14 mouse cellular contexts compared by ENCODE assay signal in the genomic region with DNA sequence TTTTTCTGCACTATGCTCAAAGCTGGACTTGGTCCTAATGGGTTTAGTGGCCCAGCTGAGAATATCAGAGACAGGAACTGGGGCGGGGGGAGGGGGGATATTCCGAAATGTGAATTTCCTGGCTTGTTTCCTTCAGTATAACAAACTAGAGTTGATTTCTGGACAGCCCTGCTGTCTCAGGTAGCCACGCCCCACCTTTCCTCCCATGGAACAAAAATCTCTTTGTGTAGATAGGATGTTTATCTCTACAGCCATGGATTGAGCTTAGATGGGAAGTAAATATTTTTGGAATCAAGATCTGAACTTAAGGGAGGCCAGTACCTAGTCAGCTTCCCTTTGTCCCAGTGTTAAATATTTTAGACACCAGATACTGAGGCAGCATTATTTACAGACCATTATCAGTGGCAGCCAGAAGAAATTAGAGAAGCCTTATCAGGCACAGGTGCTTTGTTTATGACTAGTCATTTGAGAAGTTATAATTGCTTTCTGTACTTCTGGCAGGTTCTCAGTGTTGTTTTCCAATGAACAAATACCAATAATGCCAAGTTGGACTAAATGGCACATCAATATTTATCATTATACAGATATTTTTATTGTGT.
A peak's percentile ranks its signal among the peaks of the same experiment; 100 is the strongest.
DNase-seq lines count a peak whose midpoint lies in the region; ATAC-seq lines count a peak whose summit lies in the region.
"Had no signal": no experiment of that assay in that cellular context is flagged by ENCODE, and none has a peak within 500 bp of the region (broad histone marks: within the 10 kb centered on the region; RNA-seq: fewer than 3 reads in every experiment).

No protein-coding gene starts in this region.

- no peak overlapping the region for H3K27ac ChIP-seq in kidney, embryonic 14.5 days (ENCODE audit: low read depth, low read length)
- H3K27ac ChIP-seq in kidney, embryonic 16.5 days (ENCODE audit: low read length), result no peak overlapping the region
- H3K27ac ChIP-seq: limb, embryonic 12.5 days had no signal

- no peaks in the 10 kb centered on the region for H3K27me3 ChIP-seq in kidney, embryonic 14.5 days (ENCODE audit: control insufficient read depth, insufficient read depth, low read length)
- H3K27me3 ChIP-seq in kidney, embryonic 16.5 days (ENCODE audit: insufficient read depth, low read length), result no peaks in the 10 kb centered on the region
- H3K27me3 ChIP-seq: limb, embryonic 12.5 days had no signal

- H3K36me3 ChIP-seq in kidney, embryonic 14.5 days (ENCODE audit: control insufficient read depth, insufficient read depth, low read length), result no peaks in the 10 kb centered on the region
- no peaks in the 10 kb centered on the region for H3K36me3 ChIP-seq in kidney, embryonic 16.5 days (ENCODE audit: insufficient read depth, low read length)
- H3K36me3 ChIP-seq: limb, embryonic 12.5 days had no signal

- no peaks in the 10 kb centered on the region for H3K9me3 ChIP-seq in kidney, embryonic 14.5 days (ENCODE audit: control insufficient read depth, low read length)
- no peaks in the 10 kb centered on the region for H3K9me3 ChIP-seq in kidney, embryonic 16.5 days (ENCODE audit: low read length)
- H3K9me3 ChIP-seq: limb, embryonic 12.5 days had no signal

- no peaks in the 10 kb centered on the region for H3K4me1 ChIP-seq in kidney, embryonic 14.5 days (ENCODE audit: control insufficient read depth, insufficient read depth, low read length)
- H3K4me1 ChIP-seq in kidney, embryonic 16.5 days (ENCODE audit: insufficient read depth, low read length), result no peaks in the 10 kb centered on the region
- H3K4me1 ChIP-seq: limb, embryonic 12.5 days had no signal

- H3K4me3 ChIP-seq in kidney, embryonic 14.5 days (ENCODE audit: low read length), result no peak overlapping the region
- H3K4me3 ChIP-seq in kidney, embryonic 16.5 days (ENCODE audit: low read length), result no peak overlapping the region
- H3K4me3 ChIP-seq: erythroblast, embryonic 14.5 days; limb, embryonic 12.5 days; myocyte had no signal

- 80% methylated on average over 3 of the region's 3 CpGs for WGBS in kidney, embryonic 14.5 days
- WGBS in kidney, embryonic 16.5 days, result 74% methylated on average over 3 of the region's 3 CpGs

- ATAC-seq in kidney, embryonic 14.5 days (ENCODE audit: low FRiP score, low TSS enrichment), result no peak
- ATAC-seq in kidney, embryonic 16.5 days (ENCODE audit: low FRiP score, low TSS enrichment), result 0 out of 2 replicates have a peak, but pooled peaks have one; percentile 12
- ATAC-seq: intestine, postnatal 0 days had no signal

- no peak overlapping the region for H3K4me2 ChIP-seq in kidney, embryonic 14.5 days (replicated peaks; ENCODE audit: low read depth, low read length)
- H3K4me2 ChIP-seq in kidney, embryonic 16.5 days (replicated peaks; ENCODE audit: low read depth, low read length), result no peak overlapping the region
- H3K4me2 ChIP-seq: limb, embryonic 12.5 days had no signal

- peak; percentile 19 for DNase-seq in adrenal gland, adult 2 months
- no peak for DNase-seq in adrenal gland, postnatal 4 days (ENCODE audit: low spot score in 2 of 2)
- peak; percentile 21 for DNase-seq in kidney, adult 18-20 months
- peak; percentile 76 for DNase-seq in lung, postnatal 25 days (ENCODE audit: low spot score)
- DNase-seq in ovary, postnatal 36 days (ENCODE audit: low spot score), result no peak
- DNase-seq in retina, embryonic 14.5 days (ENCODE audit: low spot score), result no peak
- DNase-seq: layer of hippocampus, postnatal 36 days; thymus, postnatal 14 days had no signal

- no peak overlapping the region for H3K9ac ChIP-seq in kidney, embryonic 14.5 days (ENCODE audit: low read depth, low read length)
- H3K9ac ChIP-seq in kidney, embryonic 16.5 days (replicated peaks; ENCODE audit: low read length), result no peak overlapping the region
- H3K9ac ChIP-seq: limb, embryonic 12.5 days had no signal

Comparison
In these comparisons a context has a peak if more than half of its experiments do, and no peak if none do; other contexts are left out.
1. DNase-seq: peak in adrenal gland, adult 2 months (single experiment), kidney, adult 18-20 months (single experiment) and lung, postnatal 25 days (single experiment); none in adrenal gland, postnatal 4 days (0 of 2), ovary, postnatal 36 days (single experiment) and retina, embryonic 14.5 days (single experiment).